Mouse (Mus musculus): ENCODE measurements at regions not wholly inside any gene's neighbourhood (a gene's known extent, or its start where the extent isn't known, plus 50 kb on each side); places are given as distances from the start of the nearest gene placed in this dataset.

DNA sequence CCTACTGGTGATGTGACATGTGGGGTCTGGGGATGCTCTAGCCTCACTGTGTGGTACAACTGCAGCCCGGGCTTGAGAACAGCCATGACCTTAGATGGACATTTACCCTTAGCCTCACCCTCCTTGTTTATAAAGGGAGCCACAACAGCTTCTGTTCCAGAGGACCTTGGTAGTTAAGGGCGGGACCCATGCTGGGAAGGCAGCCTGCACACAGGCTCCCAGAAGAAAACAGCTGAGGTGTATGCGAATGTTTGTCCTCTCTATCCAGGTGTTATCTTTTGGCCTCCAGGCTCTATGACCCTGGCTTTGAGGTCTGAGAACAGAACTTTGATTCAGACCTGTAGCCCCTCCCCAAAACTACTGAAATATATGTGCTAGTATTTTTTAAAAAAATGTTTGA is 102.1 kb upstream of the Mki67 start:
- DNase-seq (ENCODE audit: low spot score) = no peak

DNA sequence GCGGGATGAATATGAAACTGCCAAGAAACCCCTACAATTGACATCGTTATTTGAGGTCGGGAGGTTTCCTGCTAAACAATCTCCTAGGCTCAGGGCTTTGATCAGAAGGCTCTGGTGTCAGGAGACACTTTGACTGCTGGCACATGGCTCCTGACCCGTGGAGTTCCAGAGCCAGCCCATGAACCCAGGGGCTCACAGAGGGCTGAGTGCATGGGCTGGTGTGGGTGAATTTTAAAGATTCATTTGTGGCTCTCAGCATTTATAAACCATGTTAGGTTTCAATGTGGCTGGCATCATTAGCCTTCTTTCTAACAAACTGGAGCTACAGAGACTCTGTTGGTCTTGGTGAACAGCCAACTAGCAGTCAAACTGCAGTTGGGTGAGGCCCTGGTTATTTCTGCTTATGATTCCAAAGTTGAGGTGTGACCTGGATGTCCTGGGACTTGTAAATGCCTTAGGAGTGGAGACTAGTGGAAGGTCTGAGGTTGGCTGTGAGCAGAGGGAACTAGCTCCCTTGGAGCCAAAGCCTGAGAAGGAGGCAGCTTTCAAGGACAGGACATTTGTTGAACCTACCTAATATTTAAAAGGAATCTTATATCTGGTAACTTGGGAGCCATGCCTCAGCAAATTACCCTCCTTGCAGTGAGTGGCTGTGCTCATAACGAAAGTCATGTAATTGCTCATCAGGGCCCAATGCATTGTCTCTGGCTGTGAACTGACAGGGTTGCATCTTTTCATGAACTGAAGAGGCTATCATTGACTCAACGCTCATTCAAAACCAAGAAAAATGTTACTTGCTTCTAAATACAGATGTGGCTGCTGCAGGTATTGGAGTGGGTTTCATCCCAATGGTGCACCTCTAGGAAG is 108.0 kb upstream of the Mki67 start:
- no peak for DNase-seq (ENCODE audit: low spot score)

DNA sequence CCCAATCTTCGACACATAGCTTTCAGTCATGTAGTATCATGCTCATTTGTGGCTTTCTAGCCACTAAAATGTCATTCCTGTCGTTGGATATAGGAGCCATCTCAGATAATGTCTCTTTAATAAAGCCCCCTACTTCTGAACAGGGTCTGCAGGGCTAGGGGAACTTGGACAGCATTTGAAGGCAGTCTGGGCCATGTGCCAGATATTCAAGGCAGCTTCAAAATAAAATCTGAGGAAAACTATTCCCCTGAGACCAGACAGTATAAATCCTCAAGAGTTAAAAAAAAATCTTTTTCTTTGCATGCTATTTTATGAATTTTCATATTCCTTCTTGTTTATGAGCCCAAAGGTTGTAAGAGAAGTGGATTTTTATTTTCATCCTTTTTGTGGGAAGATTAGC is 113.1 kb upstream of the Mki67 start:
- no peak for DNase-seq (ENCODE audit: low spot score)

DNA sequence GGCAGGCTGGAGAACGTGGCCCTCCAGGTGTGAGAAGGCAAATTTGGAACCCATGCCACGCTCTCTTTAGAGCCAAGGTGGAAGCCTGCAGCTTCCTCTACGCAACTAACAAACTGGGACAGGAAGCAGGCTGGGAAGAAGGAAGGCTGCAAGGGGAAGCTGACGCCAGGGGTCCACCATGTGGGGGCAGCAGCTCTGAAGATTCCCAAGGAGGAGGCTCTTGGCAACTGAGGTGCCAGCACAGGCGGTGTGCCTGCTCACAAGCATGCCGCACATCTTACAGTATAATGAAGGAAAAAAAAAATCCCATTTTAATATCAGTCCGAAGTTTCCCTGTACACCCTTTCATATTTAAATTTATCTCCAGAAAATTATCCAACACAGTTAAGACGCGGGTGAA is 117.3 kb upstream of the Mki67 start:
- no peak for DNase-seq (ENCODE audit: low spot score)

DNA sequence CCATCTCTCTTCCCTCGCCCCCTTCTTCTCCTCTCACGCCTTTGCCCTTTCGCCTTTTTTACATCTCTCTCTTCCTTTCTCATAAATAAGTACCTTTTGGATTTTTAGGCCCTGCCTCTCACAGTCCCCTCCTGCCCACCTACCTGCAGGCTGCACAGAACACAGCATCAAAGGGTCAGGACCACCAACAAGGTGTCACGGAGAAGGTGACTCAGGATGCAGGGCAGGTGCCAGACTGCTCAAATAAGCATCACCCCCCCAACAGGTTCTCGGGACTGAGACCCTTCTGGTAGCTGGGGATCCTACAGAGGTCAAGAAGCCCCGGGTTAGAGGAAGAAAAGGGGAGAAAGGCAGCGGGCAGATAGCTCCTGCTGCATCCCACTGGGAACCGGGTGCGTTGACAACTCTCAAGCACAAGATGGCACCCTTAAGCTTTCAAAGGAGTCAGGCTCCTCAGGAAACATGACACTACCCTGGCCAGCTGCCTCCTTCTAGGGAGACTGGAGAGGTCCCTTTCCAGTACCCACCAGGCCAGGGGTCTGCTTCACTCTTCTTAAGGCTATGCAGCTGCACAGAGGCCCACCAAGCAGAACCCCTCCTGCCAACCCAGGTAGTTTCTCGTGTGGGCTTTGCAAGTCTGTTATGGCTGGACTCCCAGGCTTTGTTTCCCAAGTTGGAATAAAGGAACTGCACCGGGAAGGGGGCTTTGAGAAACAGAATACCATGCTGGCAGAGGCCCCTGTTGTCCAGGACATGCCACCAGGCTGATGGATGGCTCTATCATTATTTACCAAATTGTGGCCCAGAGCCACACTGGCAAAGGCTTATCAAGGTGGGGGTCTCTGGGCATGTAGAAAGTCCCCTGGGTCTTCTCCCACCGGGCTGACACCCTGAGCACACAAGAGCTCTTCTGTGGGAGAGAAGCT is 120.9 kb upstream of the Mki67 start:
- DNase-seq (ENCODE audit: low spot score) = peak; percentile 41

DNA sequence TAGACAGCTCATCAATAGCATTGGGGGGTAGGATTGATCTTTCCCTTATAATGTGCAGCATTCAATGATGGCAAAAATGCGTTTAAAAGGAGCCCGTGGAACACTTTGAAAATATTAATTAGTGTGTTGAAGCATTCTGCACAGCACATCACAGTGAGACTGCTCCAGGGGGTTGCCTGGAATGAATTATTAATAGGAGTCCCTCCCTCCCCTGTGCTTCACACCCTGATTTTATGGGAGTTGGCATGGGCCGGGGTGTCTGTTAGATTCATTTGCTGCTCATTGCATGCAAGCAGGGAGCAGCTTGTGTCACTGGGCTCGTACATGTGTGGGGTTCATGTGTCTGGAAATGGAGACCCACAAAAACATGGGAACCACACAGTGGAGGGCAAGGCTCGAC is 127.9 kb upstream of the Mki67 start:
- DNase-seq (ENCODE audit: low spot score) = no peak

DNA sequence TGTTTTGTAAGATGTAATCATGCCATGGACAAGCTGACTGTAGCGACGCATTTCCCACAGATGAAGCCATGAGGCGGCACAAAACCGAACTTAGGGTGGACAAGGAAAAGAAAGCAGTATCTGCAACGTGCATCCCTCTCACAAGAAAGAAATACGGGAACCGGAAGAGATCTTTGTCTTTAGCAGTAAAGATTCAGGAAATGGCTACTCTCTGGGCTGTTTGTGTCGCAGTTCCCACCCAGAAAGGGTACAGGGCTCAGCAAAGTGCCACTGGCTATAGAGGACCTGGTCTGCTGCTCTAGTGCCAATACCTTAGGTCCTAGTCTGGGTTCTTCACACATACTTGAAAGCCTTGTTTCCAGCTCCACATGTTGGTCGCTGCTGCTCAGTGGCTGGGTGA is 131.1 kb upstream of the Mki67 start:
- no peak for DNase-seq (ENCODE audit: low spot score)

DNA sequence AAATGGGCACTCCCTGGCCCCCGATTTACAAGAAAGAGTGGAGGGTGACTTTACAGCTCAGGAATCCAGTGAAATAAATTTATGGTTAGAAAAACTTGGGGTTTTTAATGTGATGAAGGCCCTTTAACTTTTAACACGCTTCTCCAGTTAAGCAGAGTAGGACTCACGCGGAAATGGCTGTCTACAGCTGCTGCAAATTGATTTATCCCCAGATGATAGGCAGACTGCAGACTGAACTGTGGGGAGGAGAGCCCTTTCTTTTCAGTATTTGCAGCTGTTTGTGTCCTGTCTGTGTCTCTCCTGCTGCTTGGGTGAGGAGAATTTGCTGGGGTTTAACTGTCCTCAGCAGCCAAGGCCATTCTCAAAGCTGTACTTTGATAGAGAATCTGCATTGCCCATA is 132.0 kb upstream of the Mki67 start:
- no peak for DNase-seq (ENCODE audit: low spot score)

DNA sequence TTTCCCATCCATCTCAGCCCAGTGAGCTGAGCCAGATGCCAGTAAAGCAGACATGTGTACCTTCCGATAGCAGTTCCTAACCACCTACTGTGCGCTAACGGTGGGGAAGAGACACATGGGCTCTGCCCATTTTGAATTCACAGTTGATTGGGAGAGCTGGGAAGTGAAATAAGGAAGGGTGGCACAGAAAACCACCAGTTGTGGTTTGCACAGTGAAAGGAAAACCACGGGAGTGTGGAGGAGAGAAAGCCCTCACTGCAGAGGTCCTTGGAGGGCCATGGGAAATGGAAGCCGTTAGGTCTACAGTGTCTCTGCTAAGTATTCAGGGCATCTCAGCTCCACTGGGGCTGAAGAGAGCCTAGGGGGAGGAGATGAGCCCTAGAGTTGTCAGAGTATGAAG is 132.7 kb upstream of the Mki67 start:
- no peak for DNase-seq (ENCODE audit: low spot score)

DNA sequence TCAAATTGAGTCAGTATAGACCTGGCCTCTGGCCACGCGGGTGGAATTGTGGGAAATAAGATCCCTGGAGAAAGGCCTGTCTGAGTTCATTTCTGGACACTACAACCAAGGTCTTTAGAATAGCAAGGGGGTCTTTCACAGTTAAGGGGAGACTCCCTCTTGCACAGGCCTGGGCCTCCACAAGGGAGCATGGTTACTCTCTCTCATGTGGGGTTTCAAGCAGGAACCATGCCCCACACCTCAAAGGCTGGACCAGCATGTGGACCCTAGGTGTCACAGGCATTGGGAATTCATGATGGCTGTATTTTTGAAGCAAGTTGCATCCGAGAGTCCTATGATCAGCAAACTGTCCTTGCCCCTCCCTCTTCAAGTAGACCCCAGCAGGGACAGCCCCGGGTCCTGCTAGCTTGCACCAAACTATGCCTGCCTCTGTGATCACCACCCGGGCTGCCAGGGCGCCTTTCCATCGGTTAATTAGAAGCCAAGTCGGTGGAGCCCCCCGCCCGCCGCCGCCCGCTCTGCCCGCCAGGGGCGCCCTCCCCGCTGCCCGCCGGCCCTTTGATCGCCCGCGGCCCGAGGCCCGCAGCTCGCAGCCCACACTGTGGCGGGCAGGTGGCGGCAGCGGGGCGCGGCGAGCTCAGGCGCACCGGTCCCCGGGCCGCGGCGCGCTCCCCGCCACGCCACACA is 137.1 kb upstream of the Mki67 start:
- no peak for DNase-seq (ENCODE audit: low spot score)

DNA sequence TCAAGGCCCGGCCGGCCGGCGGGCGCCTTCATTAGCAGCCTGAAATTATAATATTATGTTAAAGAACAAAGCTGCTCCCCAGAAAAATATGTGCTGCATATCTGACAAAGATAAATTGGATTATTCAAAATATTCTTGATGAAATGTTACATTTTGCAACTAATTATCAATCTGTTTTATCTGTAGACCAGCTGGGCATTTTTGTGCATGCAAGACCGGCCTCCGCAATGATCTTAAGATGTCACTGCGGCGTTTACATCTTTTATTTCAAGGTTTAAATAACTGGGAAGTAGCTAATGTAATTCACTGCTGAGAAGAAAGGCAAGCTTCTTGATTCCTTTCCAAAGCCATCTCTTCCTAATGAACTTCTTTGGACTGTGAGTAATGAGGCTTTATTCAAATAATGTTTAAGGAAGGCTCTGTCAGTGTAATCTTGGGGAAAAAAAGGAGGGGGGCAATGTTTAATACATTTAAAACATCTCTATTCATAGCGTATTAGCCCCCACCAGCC is 137.7 kb upstream of the Mki67 start:
- no peak for DNase-seq (ENCODE audit: low spot score)

DNA sequence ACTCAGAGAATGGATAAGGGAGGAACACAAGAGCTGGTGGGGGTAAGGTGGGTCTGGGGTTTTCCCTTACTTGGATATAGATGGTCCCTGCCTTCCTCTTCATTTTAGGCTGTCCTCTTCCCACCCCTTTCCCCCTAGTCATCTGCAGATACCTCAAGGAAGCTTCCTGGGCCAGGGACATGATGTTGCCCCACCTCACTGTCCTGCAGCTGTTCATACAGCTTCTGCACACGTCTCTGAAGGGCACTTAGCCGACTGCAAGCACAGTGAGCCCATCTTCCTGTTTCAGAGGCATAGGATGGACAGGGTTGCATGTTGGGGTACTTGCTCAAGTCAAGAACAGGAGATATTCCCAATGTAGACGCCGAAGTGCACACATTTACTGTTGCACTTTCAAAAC is 144.1 kb upstream of the Mki67 start:
- no peak for DNase-seq (ENCODE audit: low spot score)

DNA sequence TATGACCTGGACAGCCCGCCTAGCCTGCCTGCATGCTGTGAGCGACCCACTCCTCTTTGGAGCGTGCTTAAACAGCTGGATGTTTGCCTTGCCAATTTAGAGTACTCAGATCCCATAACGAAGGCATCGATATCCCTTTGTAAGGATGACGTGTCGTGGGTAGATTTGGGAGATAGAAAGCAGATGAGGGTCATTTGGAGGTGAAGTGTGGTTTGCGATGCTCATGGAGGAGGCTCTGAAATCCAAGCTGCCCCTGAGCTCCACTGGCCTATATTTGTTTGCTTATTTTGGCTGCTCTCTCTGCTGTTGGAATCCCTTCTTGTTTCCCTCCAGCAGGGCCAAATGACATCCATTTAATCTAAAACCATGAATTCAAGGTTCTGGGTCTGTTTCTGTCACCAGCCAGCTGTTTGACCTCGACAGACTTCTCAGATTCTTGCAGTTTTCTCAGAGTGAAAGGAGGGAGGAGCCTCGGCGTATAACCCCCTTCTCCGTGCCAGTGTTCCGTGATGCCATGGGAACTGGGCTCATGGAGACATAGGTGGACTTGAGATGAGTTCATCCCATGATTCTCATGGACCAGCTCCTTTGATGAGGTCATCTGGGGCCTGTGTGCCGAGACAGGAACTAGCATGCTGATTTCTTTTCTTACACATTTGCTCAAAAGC is 144.7 kb upstream of the Mki67 start:
- no peak for DNase-seq (ENCODE audit: low spot score)

DNA sequence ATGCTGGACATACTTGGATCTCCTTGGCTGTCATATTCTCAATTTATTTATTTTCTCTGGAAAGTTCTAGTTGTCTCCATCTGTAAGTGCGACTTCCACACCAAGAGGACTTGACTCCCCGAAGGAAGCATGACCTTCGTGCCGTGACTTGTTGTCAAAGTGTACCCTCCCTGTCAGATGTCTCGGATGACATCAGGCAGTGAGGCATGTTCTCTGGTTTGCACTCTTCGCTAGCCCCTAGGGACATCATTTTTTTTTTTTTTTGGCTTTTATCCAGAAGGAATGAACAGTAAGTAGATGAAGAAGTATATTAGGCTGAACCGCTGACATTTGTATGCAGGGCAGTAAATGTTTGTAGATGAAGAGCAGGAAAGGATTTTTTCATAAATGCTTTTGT is 145.2 kb upstream of the Mki67 start:
- peak; percentile 17 for DNase-seq (ENCODE audit: low spot score)

DNA sequence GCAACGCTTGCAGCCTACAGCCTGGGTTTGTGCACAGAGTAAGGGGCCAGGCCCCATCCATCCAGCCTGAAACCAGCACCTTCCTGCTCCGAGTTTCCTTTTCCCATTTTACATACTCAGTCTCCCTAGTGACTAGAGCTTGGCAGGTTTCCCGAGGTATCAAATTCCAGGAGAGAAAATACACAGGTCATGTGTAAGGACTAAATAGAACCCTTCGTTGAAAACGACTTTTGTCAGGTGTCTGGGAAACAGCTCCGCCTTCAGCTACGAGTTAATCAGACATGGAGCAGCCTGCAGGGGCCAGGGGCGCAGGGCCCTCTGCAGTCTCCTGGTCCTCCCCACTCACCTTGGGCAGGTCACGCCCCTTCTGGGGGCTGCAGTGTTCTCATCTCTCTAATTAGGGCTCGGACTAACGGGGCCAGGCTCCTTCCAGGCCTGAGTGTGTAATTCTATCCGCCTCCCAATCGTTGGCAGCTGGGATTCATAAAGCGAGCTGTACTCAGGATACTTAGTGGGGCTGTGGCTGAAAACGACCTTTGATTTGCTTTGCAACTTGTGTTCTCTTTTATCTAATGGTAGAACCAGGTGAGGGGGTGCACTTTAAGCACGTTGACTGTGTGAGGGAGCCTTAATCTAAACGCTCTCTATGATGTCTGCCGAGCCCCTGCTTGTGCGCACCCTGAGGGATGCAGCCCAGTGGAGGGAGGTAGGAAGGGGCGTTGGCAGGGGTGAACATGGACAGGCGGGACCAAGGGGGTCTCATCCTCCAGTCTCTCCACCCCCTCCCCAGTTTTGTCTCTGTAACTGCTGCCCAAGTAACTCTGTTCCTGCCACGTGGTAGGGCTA is 147.6 kb upstream of the Mki67 start:
- DNase-seq (ENCODE audit: low spot score) = no peak

DNA sequence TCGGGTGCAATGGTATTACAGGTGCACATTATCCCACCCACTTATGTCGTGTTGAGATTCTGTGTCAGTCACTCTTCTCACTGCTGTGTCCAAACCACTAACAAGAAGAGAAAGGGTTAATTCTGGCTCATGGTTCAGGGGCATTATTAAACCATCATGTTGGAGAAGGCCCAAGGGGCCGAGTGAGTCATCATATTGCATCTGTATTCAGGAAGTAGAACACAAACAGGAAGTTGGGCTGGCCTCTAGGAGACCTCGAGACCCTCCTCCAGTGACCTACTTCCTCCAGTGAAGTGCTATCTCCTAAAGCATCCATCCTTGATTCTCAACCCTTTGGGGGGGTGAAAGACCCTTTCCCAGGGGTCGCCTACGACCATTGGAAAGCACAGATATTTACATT is 154.8 kb upstream of the Mki67 start:
- DNase-seq (ENCODE audit: low spot score) = no peak

DNA sequence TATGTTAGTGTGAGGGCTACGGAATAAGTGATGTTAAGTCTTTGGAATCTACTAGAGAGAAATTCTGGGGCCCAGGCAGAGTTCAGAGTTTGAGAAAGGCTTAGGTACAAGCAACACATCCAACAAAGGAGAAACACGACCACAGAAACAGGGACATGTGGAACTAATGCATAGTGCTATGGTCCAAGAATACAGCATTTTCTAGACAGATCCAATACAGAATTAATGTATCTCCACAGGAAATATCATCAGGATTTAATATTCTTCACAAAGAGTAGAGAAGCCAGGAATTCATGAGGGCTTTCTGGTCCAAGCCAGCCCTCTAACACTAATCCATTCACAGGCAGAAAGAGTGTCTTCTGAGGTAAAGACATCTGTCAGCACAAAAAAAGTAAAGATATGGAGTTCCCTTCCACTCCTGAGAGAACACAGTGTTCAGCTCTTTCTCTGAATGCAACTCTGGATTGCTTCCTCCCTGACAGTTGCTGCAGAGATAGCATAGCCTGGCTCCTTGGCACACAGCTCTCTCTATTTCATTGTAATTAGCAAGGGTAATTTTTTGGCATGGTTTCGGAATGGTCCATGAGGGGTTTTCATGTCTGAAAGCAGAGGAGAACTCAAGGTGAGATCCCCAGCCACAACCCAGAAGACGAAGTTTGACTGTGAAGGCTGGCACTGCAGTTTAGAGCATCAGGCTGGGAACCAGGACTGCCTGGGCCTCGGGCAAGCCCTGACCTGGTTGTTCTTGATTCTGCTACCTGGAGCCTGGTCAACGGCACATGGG is 161.1 kb upstream of the Mki67 start:
- DNase-seq (ENCODE audit: low spot score) = no peak

DNA sequence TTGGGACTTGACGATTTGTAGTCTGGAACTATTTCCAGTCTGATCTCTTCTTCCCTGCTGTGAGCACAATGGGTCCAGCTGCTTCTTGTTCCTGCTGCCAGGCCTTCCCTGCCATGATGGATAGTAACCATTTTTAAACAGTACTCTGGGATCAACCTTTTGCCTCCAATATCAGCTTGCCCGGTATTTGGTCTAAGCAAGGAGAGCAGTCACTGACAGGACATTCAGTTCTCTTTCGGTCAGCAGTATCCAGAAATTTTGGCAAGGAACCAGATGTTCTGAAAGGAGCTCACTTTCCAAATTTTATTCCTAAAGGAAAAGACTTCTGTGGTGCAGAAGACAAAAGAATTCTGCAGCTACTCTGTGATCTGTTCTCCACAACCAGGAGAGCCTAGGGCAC is 162.6 kb upstream of the Mki67 start:
- peak; percentile 5 for DNase-seq (ENCODE audit: low spot score)

DNA sequence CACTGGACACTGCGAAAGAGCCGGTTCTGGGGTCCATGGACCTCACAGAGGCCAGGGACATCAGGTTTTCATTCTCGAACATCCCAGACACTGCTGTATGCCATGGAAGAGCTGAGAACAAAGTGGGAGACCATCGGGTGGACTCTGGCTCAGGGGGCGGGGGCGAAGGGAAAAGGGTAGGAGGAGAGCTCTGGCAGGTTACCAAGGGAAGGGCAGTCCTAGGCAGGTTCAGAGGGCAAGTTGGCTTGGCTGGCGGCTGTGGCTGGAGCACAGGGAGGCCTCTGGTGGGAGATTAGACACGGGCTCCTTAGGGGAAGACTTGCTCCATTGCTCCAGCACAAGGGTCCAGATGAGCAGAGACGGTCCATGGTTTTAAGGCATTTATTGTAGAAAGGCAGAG is 164.3 kb upstream of the Mki67 start:
- no peak for DNase-seq (ENCODE audit: low spot score)

DNA sequence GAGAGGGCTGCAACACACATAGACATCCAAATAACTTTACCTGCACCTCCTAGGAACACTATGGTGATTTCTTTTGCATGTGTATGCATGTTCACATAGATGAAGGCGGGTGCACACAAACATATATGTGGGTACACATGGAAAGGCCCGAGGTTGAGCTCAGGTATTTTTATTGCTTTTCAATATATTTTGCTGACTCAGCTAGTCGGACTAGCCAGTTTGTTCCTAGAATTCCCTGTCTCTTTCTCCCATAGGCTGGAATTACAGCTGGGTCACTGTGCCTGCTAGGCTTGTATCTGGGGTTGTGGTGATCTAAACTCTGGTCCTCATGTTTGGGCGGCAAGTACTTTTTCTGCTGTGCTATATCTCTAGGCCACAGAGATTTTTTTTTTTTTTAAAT is 166.1 kb upstream of the Mki67 start:
- no peak for DNase-seq (ENCODE audit: low spot score)
